Mouse (Mus musculus) E14TG2a.4 (cell line): Measurements from ENCODE around the gene Dsn1.

Experiments used
- H3K27me3 ChIP-seq: 2 replicates; pipeline ENCODE4 v1.6.1; 2014; ENCODE audit warnings: low read length, control low read depth; ENCODE audit not compliant: insufficient read depth
- H3K36me3 ChIP-seq: 2 replicates; pipeline ENCODE4 v1.6.1; 2014; ENCODE audit warnings: low read length, control low read depth; ENCODE audit not compliant: insufficient read depth
- H3K4me1 ChIP-seq: replicated peaks from 2 replicates; pipeline ENCODE4 v1.6.1; 2014; ENCODE audit warnings: low read depth, low read length, control low read depth
- H3K4me3 ChIP-seq: replicated peaks from 2 replicates; pipeline ENCODE4 v1.5.1; 2014; ENCODE audit warnings: mild to moderate bottlenecking, low read length
- H3K9me3 ChIP-seq: 2 replicates; pipeline ENCODE4 v1.6.1; 2014; ENCODE audit warnings: low read length, control low read depth
- CTCF ChIP-seq: conservative IDR thresholded peaks from 2 replicates; pipeline ENCODE4 v1.5.1; 2014; ENCODE audit warnings: low read length
- NANOG ChIP-seq: IDR thresholded peaks from 2 replicates; pipeline ENCODE4 v1.6.1; 2014; ENCODE audit warnings: borderline replicate concordance, low read length, mixed read lengths
- POU5F1 ChIP-seq: IDR thresholded peaks from 2 replicates; pipeline ENCODE4 v1.6.1; 2014; ENCODE audit warnings: low read length, borderline replicate concordance

Dsn1 gene

GRCm38 (mm10) chr2:157006511-157007233 is at the start of gene Dsn1:
Gene Dsn1, minus strand, starts transcription at chr2:157007154.
- Histone ChIP-seq H3K27me3 (0 out of 2 replicates have a peak, but pooled peaks cover 7% of the 10 kb centered on the region), H3K9me3 (no peaks in the 10 kb centered on the region), H3K4me3 (peak within 1 kb of the TSS; percentile 92), H3K36me3 (peaks cover 26% of the 10 kb centered on the region), H3K4me1 (peaks cover 44% of the 10 kb centered on the region)
- TF ChIP-seq NANOG (no peak), CTCF (no peak), POU5F1 (no peak)

- H3K4me3 ChIP-seq = no peak overlapping the region
- TF ChIP-seq POU5F1 (no peak), NANOG (no peak), CTCF (no peak)
- no peaks in the 10 kb centered on the region for H3K27me3 ChIP-seq
- no peaks in the 10 kb centered on the region for H3K36me3 ChIP-seq
- no peaks in the 10 kb centered on the region for H3K9me3 ChIP-seq
- H3K4me1 ChIP-seq = peaks cover 78% of the 10 kb centered on the region
These were observed 48.8 kb upstream of the Dsn1 start for GRCm38 (mm10) chr2:157055721-157056120.

- Histone ChIP-seq H3K4me3 (peak overlapping the region; percentile 26; the same call in 1 of the 2 replicates), H3K9me3 (no peaks in the 10 kb centered on the region), H3K36me3 (0 out of 2 replicates have a peak, but pooled peaks cover 4% of the 10 kb centered on the region), H3K4me1 (peaks cover 72% of the 10 kb centered on the region), H3K27me3 (no peaks in the 10 kb centered on the region)
- TF ChIP-seq CTCF = no peak
- no peak for TF ChIP-seq POU5F1
- TF ChIP-seq NANOG = no peak
These were observed 47.9 kb upstream of the Dsn1 start for GRCm38 (mm10) chr2:157054816-157055215.

GRCm38 (mm10) chr2:157054297-157054696 is 47.3 kb upstream of the Dsn1 start:
- peaks cover 68% of the 10 kb centered on the region for H3K4me1 ChIP-seq
- TF ChIP-seq CTCF (no peak), POU5F1 (no peak), NANOG (no peak)
- no peaks in the 10 kb centered on the region for H3K9me3 ChIP-seq
- H3K4me3 ChIP-seq = no peak overlapping the region
- H3K27me3 ChIP-seq = no peaks in the 10 kb centered on the region
- H3K36me3 ChIP-seq = 0 out of 2 replicates have a peak, but pooled peaks cover 4% of the 10 kb centered on the region

- TF ChIP-seq POU5F1 (no peak), NANOG (no peak), CTCF (peak; percentile 82)
- no peaks in the 10 kb centered on the region for H3K27me3 ChIP-seq
These were observed 46.8 kb upstream of the Dsn1 start for GRCm38 (mm10) chr2:157053787-157054186.

GRCm38 (mm10) chr2:157053124-157053523 is 46.2 kb upstream of the Dsn1 start:
- H3K36me3 ChIP-seq = 0 out of 2 replicates have a peak, but pooled peaks cover 4% of the 10 kb centered on the region
- TF ChIP-seq NANOG = no peak
- TF ChIP-seq CTCF = no peak
- no peak for TF ChIP-seq POU5F1
- H3K9me3 ChIP-seq = no peaks in the 10 kb centered on the region
- H3K4me3 ChIP-seq = no peak overlapping the region
- no peaks in the 10 kb centered on the region for H3K27me3 ChIP-seq
- H3K4me1 ChIP-seq = peaks cover 68% of the 10 kb centered on the region

More at GRCm38 (mm10) chr2:157053787-157054186, 46.8 kb upstream of the Dsn1 start:
- no peaks in the 10 kb centered on the region for H3K9me3 ChIP-seq
- no peak overlapping the region for H3K4me3 ChIP-seq
- 0 out of 2 replicates have a peak, but pooled peaks cover 4% of the 10 kb centered on the region for H3K36me3 ChIP-seq
- peaks cover 67% of the 10 kb centered on the region for H3K4me1 ChIP-seq

- Histone ChIP-seq H3K4me1 (peaks cover 64% of the 10 kb centered on the region), H3K4me3 (no peak overlapping the region), H3K27me3 (no peaks in the 10 kb centered on the region), H3K9me3 (no peaks in the 10 kb centered on the region), H3K36me3 (0 out of 2 replicates have a peak, but pooled peaks cover 4% of the 10 kb centered on the region)
- TF ChIP-seq POU5F1 = no peak
- no peak for TF ChIP-seq NANOG
- no peak for TF ChIP-seq CTCF
These were observed 45.5 kb upstream of the Dsn1 start for GRCm38 (mm10) chr2:157052448-157052847.

GRCm38 (mm10) chr2:157049831-157050243 is 42.9 kb upstream of the Dsn1 start:
- Histone ChIP-seq H3K9me3 (peaks cover 6% of the 10 kb centered on the region), H3K4me1 (peaks cover 44% of the 10 kb centered on the region), H3K27me3 (no peaks in the 10 kb centered on the region), H3K36me3 (0 out of 2 replicates have a peak, but pooled peaks cover 10% of the 10 kb centered on the region), H3K4me3 (no peak overlapping the region)
- TF ChIP-seq POU5F1 = no peak
- TF ChIP-seq NANOG = no peak
- no peak for TF ChIP-seq CTCF
